Mouse (Mus musculus): ENCODE measurements around the gene Ankrd39. TPM values are rescaled to one million over a fixed set of nuclear protein-coding genes. Genes with fewer than 3 reads are reported as not detected.

Ankrd39 gene
- polyA plus RNA-seq, 1 experiment from 2014 or later = 7.2 TPM

DNA sequence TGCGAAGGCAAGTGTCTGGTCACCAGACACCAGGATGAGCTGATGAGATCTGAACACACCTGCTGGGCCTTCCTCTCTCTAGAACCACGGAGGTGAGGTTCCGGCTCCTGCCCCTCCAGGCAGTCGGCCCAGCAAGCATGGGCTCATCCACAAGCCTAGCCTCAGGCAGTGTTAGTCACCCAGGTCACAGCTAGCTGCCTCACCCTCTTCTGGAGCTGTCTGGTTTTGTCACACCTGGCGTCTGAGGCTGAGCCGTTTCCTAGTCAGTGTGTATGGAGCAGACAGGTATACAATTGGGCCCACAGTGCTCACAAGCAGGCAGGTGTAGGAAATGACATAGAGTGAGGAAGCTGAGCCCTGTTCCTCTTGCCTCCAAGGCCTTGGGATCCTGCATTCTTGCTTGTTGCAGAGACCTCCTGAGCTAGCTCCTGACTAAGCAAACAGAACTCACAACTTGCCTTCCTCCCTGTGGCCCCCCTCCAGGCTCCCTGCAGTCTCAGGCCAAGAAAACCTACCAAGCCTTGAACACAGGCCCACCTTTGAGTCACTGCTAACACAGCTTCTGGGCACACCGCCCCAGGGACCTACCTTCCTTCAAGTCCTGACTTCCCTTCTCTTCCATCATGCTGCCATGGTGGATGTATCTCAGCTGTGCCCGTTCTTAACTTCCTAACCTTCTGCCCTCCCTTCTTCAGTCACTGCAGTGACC is 36.3 kb upstream of the Ankrd39 start:
- Histone ChIP-seq H3K9ac (no peak overlapping the region), H3K36me3 (no peaks in the 10 kb centered on the region), H3K27me3 (0 out of 2 replicates have a peak, but pooled peaks cover 3% of the 10 kb centered on the region), H3K9me3 (replicated peaks) (no peaks in the 10 kb centered on the region), H3K4me1 (replicated peaks) (peaks cover 34% of the 10 kb centered on the region), H3K4me3 (replicated peaks) (no peak overlapping the region), H3K27ac (no peak overlapping the region), H3K4me2 (no peak overlapping the region)
- no peak for DNase-seq
- 70% methylated on average over 8 of the region's 8 CpGs for whole genome bisulfite sequencing (ENCODE audit: insufficient replicate concordance)
- no peak for ATAC-seq (ENCODE audit: low read depth)

DNA sequence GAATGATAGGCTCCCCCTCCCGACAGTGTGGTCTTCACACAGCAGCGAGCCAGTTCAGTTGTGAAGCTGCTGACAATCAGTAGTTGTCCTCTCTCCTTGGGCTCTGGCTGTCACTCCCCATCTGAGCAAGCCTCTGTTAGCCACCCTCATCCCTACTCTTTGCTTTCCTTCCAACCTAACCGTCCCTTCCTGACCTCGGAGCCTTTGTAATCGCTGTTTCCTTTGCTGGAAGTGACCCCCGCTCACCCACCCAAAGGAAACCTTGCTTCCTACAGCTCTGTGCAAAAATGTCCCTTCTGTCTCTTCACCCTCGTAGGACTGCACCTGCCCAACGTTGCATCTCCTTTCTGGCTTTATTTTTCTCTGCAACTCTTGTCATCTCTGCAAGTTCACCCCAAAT is 35.0 kb upstream of the Ankrd39 start:
- no peak overlapping the region for H3K9ac ChIP-seq
- H3K27ac ChIP-seq = no peak overlapping the region
- H3K9me3 ChIP-seq (replicated peaks) = no peaks in the 10 kb centered on the region
- DNase-seq (no peak), ATAC-seq (ENCODE audit: low read depth) (no peak)
- no peaks in the 10 kb centered on the region for H3K36me3 ChIP-seq
- no peak overlapping the region for H3K4me3 ChIP-seq (replicated peaks)
- H3K4me2 ChIP-seq = no peak overlapping the region
- 0 out of 2 replicates have a peak, but pooled peaks cover 4% of the 10 kb centered on the region for H3K27me3 ChIP-seq
- H3K4me1 ChIP-seq (replicated peaks) = peaks cover 34% of the 10 kb centered on the region
- WGBS (ENCODE audit: insufficient replicate concordance) = 47% methylated on average over 8 of the region's 8 CpGs

DNA sequence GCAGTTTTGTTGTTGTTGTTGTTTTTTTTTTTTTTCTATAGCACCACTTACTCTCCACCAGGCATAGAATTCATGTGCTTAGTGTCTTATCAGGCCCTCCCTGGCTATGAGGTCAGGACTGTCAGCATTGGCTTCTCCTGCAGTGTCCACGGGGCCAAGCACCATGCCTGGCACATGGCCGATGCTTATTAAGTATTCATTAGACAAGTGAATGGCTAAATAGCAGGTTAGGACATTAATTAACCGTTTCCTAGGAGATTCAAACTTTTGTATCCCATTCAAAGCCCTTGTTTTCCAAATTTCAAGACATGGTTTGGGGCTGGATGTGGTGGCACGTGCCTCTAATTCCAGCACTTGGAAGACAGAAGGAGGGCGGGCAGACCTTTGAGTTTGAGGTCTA is 34.0 kb upstream of the Ankrd39 start:
- peaks cover 42% of the 10 kb centered on the region for H3K4me1 ChIP-seq (replicated peaks)
- no peak for ATAC-seq (ENCODE audit: low read depth)
- H3K36me3 ChIP-seq = no peaks in the 10 kb centered on the region
- H3K27ac ChIP-seq = 0 out of 2 replicates have a peak overlapping the region, but pooled peaks have one; percentile 41
- no peak overlapping the region for H3K4me3 ChIP-seq (replicated peaks)
- H3K9ac ChIP-seq = peak overlapping the region; percentile 47; the same call in 1 of the 2 replicates
- no peaks in the 10 kb centered on the region for H3K9me3 ChIP-seq (replicated peaks)
- 0 out of 2 replicates have a peak, but pooled peaks cover 5% of the 10 kb centered on the region for H3K27me3 ChIP-seq
- H3K4me2 ChIP-seq = peak overlapping the region; percentile 67
- WGBS (ENCODE audit: insufficient replicate concordance) = 55% methylated on average over 5 of the region's 5 CpGs
- no peak for DNase-seq

DNA sequence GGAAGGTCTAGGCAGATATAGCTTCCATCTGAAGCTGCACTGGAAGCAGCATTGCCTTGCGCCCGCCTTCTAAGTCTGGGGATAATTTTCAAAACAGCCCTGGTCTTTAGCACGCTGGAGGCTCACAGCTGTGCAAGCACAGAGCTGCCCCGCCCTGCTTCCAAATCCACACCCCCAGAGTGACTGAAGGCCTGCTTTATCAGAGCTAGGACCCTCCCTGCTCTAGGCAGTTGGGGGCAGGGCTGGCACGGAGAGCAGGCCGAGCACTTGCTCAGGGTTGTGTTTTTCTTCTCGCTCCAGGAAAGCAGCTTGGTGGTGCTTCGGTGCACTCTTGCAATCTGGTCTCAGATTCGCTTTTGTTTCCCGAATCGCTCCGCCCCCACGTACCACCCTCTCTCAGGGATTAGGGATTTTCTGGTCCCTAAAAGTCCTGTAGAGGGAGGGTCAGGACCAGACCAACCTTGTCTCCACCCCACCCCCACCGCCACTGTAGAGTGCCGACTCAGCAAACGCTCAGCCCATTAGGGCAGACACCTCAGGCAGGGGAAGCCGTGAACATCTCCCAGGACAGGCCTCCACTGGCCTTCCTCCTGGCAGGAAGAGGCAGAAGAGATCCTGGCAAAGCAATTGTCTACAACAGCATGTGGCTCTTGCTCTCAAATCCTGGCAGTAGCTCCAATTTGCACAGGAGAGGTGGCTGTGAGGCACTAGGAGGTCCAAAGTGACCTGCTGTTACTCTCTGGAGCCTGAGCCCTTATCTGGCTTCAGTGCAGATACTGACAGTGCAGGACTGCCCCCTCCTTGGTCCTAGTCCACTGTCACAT is 33.4 kb upstream of the Ankrd39 start:
- H3K4me3 ChIP-seq (replicated peaks) = peak overlapping the region; percentile 42
- WGBS (ENCODE audit: insufficient replicate concordance) = 6% methylated on average over 17 of the region's 17 CpGs

DNA sequence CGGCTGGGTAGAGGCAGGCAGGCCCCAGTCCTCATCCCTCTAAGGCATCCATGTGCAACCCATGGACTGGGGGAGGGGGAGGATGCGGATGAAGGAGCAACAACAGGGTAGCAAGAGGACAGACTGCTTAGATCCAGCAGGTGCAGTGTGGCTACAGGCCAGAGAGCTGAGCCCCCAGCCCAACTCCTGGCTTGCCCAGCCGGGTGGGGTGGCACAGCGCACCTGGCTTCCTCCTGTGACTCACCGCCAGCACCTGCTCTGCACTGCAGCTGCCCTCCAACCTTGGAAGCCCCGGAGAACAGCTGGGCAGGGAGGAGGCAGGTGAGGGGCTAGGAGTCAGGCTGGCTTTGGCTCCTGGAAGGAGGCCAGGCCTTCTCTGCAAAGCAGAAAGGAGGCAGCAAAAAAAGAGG is 32.7 kb upstream of the Ankrd39 start:
- ATAC-seq (ENCODE audit: low read depth) = peak; percentile 17
- Histone ChIP-seq H3K9ac (peak overlapping the region; percentile 47), H3K4me1 (replicated peaks) (peaks cover 41% of the 10 kb centered on the region), H3K9me3 (replicated peaks) (no peaks in the 10 kb centered on the region), H3K36me3 (no peaks in the 10 kb centered on the region), H3K27me3 (0 out of 2 replicates have a peak, but pooled peaks cover 5% of the 10 kb centered on the region), H3K27ac (peak overlapping the region; percentile 41), H3K4me2 (peak overlapping the region; percentile 67), H3K4me3 (replicated peaks) (peak overlapping the region; percentile 42)
- DNase-seq = no peak
- 60% methylated on average over 6 of the region's 6 CpGs for WGBS (ENCODE audit: insufficient replicate concordance)

More for the DNA sequence above, 33.4 kb upstream of the Ankrd39 start:
- peak overlapping the region; percentile 41 for H3K27ac ChIP-seq
- H3K4me2 ChIP-seq = peak overlapping the region; percentile 67
- 0 out of 2 replicates have a peak, but pooled peaks cover 5% of the 10 kb centered on the region for H3K27me3 ChIP-seq
- peak overlapping the region; percentile 47 for H3K9ac ChIP-seq
- H3K4me1 ChIP-seq (replicated peaks) = peaks cover 41% of the 10 kb centered on the region
- no peaks in the 10 kb centered on the region for H3K9me3 ChIP-seq (replicated peaks)
- ATAC-seq (ENCODE audit: low read depth) (peak; percentile 94), DNase-seq (peak; percentile 70)
- no peaks in the 10 kb centered on the region for H3K36me3 ChIP-seq

DNA sequence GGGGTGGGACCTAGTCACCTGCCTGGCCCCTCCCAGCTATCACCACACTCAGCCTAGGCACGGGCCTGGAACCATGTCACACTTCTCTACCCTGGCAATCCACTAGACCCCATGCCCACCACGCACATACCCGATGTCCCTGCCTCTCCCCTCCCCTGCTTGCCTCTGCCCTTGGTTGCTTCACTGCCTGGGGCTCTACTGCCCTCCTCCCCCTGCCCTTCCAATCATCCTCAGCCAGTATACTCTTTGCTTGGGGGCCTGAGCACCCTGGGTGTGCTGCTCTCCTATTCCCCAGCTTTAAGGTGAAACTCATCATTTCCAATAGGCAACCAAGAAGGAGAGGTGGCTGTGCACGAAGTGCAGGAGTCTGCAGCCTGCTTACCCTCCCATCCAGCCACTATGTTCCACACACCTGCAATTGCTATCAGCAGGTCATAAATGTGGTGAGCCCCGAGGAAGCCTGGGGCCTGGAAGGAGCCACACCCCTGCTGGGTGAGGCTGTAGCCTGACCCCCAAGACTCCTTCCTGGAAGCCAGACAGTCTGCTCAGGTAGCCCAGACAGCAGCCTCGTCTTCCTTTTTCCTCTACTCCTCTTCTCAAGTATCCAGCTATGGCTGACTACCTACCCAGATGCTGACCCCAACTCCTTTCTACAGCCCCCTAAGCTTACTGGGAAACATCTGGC is 29.9 kb upstream of the Ankrd39 start:
- H3K36me3 ChIP-seq = no peaks in the 10 kb centered on the region
- no peak overlapping the region for H3K27ac ChIP-seq
- ATAC-seq (ENCODE audit: low read depth) = no peak
- H3K4me1 ChIP-seq (replicated peaks) = peaks cover 43% of the 10 kb centered on the region
- peaks cover 2% of the 10 kb centered on the region; the same call in 1 of the 2 replicates for H3K27me3 ChIP-seq
- no peak overlapping the region for H3K9ac ChIP-seq
- no peak for DNase-seq
- H3K4me2 ChIP-seq = no peak overlapping the region
- 58% methylated on average over 6 of the region's 6 CpGs for WGBS (ENCODE audit: insufficient replicate concordance)
- no peak overlapping the region for H3K4me3 ChIP-seq (replicated peaks)
- no peaks in the 10 kb centered on the region for H3K9me3 ChIP-seq (replicated peaks)

DNA sequence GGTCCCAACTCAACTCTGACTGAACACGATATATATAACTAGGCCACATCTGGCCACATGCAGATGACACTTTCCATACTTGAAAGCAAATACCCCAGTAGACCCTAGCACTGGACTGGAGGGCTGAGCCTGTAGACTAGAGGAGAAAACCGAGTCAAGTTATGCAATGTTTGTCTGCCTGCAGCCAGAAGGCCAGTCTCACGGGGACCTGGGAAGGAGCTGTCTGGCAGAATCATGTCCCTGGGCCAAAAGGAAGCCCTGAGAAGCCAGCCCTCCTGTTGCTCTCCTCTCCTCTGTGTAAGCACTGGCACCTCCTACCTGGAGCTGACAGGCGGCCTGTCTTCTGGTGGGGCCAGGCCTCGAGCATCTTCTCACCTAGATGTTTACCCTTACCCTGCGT is 28.1 kb upstream of the Ankrd39 start:
- WGBS (ENCODE audit: insufficient replicate concordance) = 52% methylated on average over 6 of the region's 6 CpGs

DNA sequence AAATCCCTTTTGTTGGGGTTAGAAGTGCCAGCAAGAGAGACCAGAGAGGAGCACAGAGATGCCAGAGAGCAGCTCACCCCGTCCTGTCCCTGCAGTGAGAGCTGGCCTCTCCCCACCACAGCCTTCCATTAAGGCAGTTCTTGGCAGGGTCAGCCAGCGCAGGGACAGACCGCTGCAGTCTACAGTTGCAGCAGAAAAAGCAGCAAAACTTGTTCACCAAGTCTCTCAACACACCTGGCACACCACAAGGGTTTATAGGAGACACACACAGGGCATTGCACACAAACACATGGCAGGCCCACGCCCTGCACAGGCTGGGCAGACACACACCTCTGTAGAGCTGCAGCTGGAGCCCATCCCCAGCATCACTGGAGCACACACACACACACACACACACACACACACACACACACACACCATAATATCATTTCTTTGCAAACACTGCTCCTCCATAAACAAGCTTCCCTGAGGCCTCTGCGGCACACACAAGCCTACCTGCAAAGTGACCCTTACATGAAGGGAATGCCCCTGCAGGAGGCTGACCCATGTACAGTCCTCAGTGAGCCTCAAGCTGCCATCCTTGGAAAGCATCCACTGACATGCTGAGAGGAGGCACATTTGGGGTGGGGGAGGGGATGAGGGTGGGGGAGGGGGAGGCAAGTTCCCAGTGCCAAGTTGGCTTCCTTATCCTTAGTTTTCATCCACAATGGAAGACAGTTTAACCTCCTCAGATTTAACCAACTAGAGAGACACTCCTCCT is 27.1 kb upstream of the Ankrd39 start:
- H3K27ac ChIP-seq = no peak overlapping the region
- no peak overlapping the region for H3K4me2 ChIP-seq
- H3K27me3 ChIP-seq = peaks cover 2% of the 10 kb centered on the region; the same call in 1 of the 2 replicates
- WGBS (ENCODE audit: insufficient replicate concordance) = 65% methylated on average over 5 of the region's 5 CpGs
- H3K4me1 ChIP-seq (replicated peaks) = peaks cover 28% of the 10 kb centered on the region
- DNase-seq (no peak), ATAC-seq (ENCODE audit: low read depth) (no peak)
- H3K4me3 ChIP-seq (replicated peaks) = no peak overlapping the region
- no peak overlapping the region for H3K9ac ChIP-seq
- H3K9me3 ChIP-seq (replicated peaks) = no peaks in the 10 kb centered on the region
- no peaks in the 10 kb centered on the region for H3K36me3 ChIP-seq

More for the DNA sequence above, 28.1 kb upstream of the Ankrd39 start:
- DNase-seq = no peak
- Histone ChIP-seq H3K4me3 (replicated peaks) (no peak overlapping the region), H3K9ac (no peak overlapping the region), H3K4me2 (no peak overlapping the region), H3K27me3 (peaks cover 2% of the 10 kb centered on the region; the same call in 1 of the 2 replicates), H3K36me3 (no peaks in the 10 kb centered on the region), H3K4me1 (replicated peaks) (peaks cover 37% of the 10 kb centered on the region), H3K27ac (no peak overlapping the region), H3K9me3 (replicated peaks) (no peaks in the 10 kb centered on the region)
- no peak for ATAC-seq (ENCODE audit: low read depth)

DNA sequence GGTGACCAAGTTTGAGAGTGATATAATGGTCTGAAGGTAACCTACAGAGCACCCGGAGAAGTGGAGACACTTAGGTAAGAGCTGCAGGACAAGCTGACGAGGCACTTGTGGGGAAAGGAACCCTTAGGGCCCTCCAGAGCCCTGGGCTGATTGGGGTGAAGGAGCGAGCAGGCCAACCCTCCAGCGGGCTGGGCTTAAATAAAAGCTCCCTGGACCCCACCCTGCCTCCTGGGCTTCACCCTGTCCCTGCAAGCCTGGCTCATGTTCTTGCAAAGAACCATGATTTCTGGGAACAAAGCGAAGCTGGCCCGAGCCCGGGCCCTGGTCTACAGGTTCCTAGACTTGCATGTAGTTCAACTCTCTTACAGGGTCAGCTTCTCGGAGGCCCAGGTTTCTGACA is 26.3 kb upstream of the Ankrd39 start:
- Histone ChIP-seq H3K4me1 (replicated peaks) (peaks cover 28% of the 10 kb centered on the region), H3K27ac (no peak overlapping the region)
- 72% methylated on average over 8 of the region's 8 CpGs for WGBS (ENCODE audit: insufficient replicate concordance)

DNA sequence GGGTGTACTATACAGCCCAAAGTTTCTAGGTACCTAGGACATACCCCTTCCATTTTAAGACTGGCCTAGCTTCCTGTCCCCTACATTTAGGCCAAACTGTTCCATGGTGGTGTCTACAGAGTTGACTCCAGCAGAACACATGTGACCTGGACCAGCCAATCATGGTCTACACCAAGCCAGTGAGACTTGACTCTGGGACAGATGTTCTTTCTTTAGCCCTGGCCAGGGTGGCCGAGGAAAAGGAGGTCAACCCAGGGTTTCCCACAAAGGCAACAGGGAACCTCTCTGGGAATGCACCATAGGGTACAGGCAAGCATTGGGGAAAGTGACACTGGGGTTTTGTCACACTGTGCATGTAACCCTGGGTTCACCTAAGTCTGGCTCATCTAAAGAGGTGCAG is 25.5 kb upstream of the Ankrd39 start:
- no peak for DNase-seq
- no peaks in the 10 kb centered on the region for H3K9me3 ChIP-seq (replicated peaks)
- H3K9ac ChIP-seq = no peak overlapping the region
- no peak for ATAC-seq (ENCODE audit: low read depth)
- H3K4me3 ChIP-seq (replicated peaks) = no peak overlapping the region
- no peak overlapping the region for H3K4me2 ChIP-seq
- no peak overlapping the region for H3K27ac ChIP-seq
- no peaks in the 10 kb centered on the region for H3K36me3 ChIP-seq
- H3K27me3 ChIP-seq = peaks cover 2% of the 10 kb centered on the region; the same call in 1 of the 2 replicates
- WGBS (ENCODE audit: insufficient replicate concordance) = 50% methylated on average over 1 of the region's 1 CpGs
- peaks cover 28% of the 10 kb centered on the region for H3K4me1 ChIP-seq (replicated peaks)

More for the DNA sequence above, 26.3 kb upstream of the Ankrd39 start:
- Histone ChIP-seq H3K9me3 (replicated peaks) (no peaks in the 10 kb centered on the region), H3K36me3 (no peaks in the 10 kb centered on the region), H3K9ac (no peak overlapping the region), H3K4me3 (replicated peaks) (no peak overlapping the region), H3K4me2 (no peak overlapping the region), H3K27me3 (peaks cover 2% of the 10 kb centered on the region; the same call in 1 of the 2 replicates)
- DNase-seq (no peak), ATAC-seq (ENCODE audit: low read depth) (no peak)

Data from liver, embryonic 13.5 days (tissue).